Mouse (Mus musculus) heart, postnatal 36 days (tissue): ENCODE data around the gene Med31. TPM values are rescaled to one million over a fixed set of nuclear protein-coding genes. Genes with fewer than 3 reads are reported as not detected.
"Not testable (repeated sequence)": the region's sequence is repeated elsewhere in the genome, so short reads cannot be mapped to it uniquely, and the experiment has no call there.

Source experiments
- DNase-seq, 2 experiments: peaks; one replicate each; pipeline ENCODE4 v3.0.0; 2021 to 2022
- intact Hi-C: fragments of 180-260 bp; cut with DNase I; formaldehyde crosslinking; loops from one replicate; pipeline ENCODE4 v1.15.1; 2025
- total RNA-seq, 2 experiments: library from RNA; stranded (reverse); gene quantifications; 2 replicates each; pipeline ENCODE4 v1.2.3; 2021

Gene Med31
- total RNA-seq, 2 experiments from 2014 or later, result 10.2 to 11.8 TPM

DNA sequence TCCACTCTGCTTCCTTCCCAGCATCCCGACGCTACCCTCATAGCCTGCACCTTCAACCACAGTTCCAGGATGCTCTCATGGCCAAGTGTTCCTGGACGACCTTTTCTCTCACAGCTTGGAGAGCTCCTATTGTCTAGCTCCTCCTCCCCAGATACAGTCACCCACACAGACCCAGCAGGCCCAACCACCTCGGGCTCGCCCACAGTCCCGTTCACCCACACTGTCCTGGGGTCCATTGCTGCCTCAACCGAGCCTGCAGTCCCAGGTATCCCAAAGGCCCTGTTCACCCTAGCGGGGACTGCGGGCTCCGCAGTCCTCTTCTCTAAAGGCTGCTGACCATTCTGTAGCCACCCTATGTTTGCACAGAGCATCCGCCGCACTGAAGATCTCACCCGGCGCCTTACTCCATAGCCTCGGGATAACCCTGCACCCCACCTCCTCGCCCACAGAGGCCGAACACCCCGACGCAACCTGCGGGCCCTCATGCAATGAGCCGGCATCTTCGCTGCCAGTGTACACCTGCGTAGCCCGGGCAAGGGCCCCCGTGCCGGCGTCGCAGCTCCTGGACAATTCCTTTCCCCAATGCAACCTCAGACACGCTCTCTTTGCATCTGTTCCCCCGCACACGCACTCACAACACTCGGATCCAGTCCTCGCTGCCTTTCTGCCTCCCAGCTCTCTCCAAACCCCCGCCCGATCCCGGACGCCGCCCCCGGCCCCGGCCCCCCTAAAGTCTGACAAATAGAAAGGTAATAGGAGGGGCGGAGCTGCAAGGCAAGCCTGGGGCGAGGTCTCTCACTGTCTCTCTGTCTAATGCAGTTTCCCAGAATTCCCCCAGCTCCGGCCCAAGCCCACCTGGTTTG lies 8.8 kb downstream of the Med31 start, which contains the start of gene Gm43951:
TSS of gene Gm43951 (minus strand) at position 500 of the 863 bp plus-strand sequence.
- intact Hi-C loops, result loop anchor here (5.0 to 10.0 kb wide), 2 partner anchors 154 to 588 kb away; partner anchors contain the start of genes Cyb5d2 and Zzef1
- peak; percentile 12 to 26 for DNase-seq

DNA sequence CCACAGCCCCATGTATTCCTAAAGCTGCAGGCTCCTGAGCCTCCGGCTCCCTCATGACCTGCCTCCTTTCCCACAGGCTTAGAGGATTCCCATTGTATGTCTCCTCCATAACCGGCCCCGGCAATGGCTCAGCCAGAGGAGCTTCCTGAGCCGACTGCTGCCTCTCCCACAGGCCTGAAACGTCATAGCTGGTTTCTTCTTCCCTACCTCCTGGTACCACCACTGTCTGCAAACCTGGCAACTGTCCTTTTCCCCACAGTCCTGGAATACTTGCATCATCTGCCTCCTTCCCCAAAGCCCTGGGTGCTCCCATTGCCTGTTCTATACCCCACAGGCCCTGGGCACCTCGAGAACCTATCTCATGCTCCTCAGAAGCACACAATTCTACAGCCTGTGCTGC lies 10.1 kb downstream of the Med31 start:
- DNase-seq, result no peak
- intact Hi-C loops, result loop anchor here (5.0 to 10.0 kb wide), 2 partner anchors 153 to 590 kb away; partner anchors contain the start of genes Cyb5d2 and Zzef1

DNA sequence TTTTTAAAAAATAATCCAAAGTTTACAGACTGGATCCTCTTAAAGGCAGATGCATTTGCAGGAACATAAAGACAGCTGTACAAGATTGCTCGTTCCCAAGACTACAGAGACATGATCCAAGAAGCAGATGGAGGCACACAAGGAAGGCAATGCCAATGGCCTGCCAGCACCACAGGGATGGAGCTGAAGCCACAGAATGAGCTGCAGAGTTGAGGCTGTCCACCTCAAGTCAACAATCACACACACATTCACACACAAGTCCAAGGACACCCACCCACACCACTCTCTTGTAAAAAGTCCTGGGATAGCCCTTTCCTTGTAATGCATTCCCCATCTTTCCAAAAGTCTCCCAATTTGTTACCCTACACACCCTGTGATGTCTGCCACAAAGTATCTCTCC lies 12.0 kb downstream of the Med31 start:
- no peak for DNase-seq
- intact Hi-C loops, result loop anchor here (10.0 kb wide), 1 partner anchor 591 kb away; the partner anchor contains the start of genes Cyb5d2 and Zzef1

DNA sequence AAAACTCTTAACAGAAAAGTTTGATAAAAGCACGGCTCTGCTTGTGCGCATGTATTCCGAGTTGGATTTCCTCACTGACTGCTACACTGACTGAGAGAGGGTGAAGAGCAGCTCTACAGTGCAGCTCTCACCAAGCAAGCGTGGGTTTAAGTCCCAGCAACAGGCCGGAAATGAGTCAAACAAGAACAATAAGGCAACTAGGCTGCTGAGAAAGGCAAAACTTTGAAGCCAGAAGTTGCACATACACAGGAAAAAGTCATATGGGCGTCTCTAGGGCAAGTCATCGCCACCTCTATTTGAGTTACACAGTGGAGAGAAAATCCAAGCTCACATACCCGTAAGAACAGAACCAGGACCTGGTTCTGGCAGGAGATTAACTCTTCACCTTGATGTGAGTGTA lies 18.9 kb downstream of the Med31 start:
- no peak for DNase-seq
- intact Hi-C loops, result no loop called here

DNA sequence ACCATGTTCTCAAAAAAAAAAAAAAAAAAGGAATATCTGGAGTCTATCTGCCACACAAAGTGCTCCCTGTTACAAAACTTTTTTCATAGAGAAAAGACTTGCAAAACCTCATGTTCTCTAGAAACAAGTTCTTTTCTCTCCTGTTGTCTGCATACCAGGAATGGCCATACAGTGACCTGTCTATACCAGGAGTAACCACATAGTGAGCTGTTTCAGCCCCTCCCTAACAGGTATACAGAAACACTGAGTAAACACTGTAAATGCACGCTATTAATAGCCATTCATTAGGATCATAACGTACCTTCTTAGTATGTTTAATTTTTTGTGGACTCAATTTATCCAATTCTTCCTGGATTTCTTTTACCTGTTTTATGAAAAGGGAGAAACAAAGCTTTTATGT lies 21.1 kb downstream of the Med31 start:
- DNase-seq, result no peak
- intact Hi-C loops, result no loop called here

DNA sequence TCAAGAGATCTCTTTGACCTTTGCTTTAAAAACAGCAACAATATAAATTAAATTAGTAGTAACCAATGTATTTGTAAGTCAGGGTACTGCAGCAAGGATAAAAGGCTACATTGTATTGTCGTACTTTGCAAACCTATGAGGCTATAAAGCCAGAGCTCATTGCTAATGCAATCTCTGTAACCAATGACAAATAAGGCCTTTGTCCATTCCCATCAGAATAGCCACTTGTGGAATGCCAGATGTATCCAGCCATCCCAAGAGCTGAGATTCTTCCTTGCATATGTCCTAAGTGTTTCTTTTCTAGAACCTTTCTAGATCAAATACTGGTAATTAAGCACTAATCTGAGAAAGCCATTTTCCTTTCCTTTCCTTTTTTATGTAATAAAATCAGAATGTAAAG lies 24.5 kb downstream of the Med31 start:
- no peak for DNase-seq
- intact Hi-C loops, result no loop called here

DNA sequence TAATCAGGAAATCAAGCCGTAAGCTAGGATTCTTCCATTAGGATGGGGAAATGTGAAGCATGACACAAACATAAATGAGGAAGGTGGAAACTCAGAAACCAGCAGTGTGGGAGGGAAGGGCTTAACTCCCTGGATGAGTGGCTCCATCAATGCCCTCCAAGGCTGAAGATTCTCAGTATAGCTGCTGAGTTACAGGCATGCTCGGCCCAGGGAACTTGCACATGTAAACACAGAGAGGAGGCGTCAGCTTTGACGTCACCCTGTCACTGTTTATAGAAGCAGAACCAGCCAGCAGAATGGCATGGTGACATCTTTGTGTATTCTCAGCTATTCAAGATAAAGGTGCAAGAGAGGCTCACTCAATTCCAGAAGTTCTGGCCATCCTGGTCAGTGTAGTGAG lies 31.1 kb downstream of the Med31 start:
- intact Hi-C loops, result no loop called here
- DNase-seq, result no peak

DNA sequence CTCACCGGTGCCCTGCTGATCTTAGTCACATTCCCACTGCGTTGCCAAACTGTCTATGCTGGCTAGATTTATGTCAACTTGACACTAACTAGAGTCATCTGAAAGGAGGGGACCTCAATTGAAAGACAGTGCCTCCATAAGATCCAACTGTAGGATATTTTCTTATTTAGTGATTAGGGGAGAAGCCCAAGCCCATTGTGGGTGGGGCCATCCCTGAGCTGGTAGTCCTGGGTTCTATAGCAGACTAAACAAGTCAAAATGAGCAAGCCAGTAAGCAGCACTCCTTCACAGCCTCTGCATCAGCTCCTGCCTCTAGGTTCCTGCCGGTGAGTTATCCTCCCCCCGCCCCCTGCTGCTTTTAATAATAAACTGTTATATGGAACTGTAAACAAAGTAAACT lies 34.3 kb downstream of the Med31 start:
- no peak for DNase-seq
- intact Hi-C loops, result no loop called here

DNA sequence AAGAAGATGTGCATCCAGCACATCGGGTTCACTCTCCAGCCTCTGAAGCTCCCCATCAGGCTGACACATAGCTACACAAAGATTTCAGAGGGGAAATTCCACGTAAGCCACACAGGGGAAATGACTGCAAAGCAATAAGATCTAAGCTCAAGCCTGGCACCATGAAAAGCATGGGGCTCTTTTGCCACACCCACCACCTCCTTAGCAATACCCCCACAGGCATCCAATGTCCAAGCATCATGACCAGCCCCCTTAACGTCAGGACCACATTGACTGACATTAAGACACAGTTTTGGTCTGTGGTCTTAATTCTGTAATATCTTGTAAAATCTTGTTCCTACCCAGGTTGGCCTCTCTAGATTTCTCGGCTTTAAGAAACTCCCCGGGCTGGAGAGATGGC lies 34.8 kb downstream of the Med31 start:
- intact Hi-C loops, result no loop called here

DNA sequence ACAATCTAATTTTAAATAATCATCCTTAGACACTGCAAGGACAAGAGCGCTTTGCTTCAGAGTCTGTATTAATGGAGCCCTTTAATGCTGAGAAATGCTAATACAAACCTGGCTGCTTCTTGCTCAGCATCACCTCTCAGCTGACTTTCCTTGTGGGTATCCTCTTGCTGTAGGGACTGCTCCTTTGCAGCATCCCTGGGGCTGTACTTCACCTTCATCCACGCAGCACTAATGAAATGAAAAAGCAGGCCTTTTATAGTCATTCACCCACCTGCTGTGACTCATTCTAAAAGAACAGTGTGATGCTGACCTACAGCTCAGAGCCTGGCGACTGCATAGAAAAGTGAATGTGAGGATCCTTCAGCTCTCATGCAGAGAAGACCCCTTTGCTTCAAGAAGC lies 38.8 kb downstream of the Med31 start:
- intact Hi-C loops, result no loop called here
- DNase-seq, result no peak

More for the DNA sequence above, 34.8 kb downstream of the Med31 start:
- no peak for DNase-seq

DNA sequence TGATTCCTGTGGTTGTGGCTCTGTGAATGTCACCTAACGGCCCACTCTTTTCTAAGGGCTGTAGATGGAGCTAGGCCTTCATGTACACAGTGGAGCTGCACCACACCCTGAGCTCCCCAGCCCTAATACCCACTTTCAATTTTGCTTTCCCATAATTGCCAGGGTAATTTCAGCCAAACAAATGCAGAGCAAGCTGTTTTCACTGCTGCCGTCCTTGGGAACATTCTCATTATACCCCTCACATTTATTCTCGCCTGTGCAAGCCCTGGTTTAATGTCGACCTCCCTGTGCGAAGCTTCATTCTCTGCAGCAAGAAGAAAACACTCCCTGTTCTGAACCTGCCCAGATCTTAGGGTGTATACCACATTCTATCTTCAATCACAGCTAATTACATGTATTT lies 39.4 kb downstream of the Med31 start:
- intact Hi-C loops, result no loop called here
- DNase-seq, result no peak

DNA sequence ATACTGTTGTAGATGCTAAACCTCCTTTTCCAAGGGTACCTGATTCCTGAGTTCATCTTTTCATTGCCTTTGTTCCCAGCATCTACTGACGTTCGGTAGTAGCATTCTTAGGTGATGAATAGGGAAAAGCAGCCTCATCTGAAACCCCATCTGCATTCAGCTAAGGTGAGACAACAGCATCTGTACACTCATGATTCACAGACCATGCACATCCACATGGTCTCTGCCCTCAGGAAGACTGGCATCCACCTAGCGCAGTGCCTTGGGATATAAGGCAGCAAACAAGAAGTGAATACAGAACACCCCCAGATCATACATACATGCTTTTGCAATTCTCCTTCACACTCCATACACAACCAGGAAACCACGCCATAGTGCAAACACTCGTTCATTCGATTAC lies 40.7 kb downstream of the Med31 start:
- intact Hi-C loops, result no loop called here
- DNase-seq, result no peak

DNA sequence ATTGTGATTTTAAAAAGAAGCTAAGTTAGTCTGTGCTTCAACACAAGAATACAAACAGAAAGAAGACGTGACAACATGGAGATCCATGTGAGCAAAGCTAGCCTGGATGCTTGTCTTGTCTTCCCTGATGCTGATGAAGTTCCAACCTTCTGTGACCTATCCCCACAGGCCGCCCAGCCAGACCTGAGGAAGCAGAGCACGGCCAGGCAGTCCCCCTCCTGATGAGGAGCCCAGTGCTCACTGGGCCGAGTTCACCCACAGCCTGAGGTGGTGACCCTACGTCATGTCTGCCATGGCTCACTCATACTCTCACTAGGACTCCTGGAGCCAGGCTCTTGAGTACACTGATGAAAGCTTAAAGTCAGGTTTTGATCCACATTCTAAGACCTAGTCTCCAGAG lies 41.9 kb downstream of the Med31 start:
- DNase-seq, result no peak
- intact Hi-C loops, result no loop called here

DNA sequence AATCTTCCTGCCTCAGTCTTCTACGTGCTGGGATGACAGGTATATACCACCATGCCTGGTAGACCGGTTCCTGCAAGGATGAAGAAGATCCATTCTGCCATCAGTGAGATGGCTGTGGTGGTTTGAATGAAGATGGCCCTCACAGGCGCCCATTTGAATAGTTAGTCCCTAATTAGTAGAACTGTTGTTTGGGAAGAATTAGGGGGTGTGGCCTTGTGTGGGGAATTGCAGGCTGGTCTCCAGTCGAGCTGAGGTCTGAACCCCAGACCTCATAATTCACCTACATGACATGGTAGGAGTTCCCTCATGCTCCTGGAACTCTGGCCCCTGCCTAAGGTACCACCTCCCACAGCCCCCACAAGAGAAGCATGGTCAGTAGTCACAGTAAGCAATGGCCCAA lies 43.5 kb downstream of the Med31 start:
- intact Hi-C loops, DNase-seq: not testable (repeated sequence)

DNA sequence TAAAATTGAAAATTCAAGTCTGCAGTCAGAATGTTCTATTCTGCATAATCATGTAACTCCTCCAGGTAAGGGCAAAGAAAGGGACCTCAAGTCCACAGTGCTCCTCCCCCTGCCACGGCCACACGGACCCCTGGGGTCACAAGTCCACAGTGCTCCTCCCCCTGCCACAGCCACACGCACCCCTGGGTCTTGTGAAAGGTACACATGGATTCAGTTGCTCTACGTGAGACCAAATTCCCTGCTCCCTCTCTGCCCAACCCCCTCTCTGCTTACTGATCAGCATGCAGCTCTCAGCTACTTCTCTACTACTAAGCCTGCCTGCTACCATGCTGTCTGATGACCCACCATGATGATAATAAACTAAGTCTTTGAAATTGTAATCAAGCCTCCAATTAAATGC lies 45.5 kb downstream of the Med31 start:
- intact Hi-C loops, result no loop called here
- no peak for DNase-seq

DNA sequence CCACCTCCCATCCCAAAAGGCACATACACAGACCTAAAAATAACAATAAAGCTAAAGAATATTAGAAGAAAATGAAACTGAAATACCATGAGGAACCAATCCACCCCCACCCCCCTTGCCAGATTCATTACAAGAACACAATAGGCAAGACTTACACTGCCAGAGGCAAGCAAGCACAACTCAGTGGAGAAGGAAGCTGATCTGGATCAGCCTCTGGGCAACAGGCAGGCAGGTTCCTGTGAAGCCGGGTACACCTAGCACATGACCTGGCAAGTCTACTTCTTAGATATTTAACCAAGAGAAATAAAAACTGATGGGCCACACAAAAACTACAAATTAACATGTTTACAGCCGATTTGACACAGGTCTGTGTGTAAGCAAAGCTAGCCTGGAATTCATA lies 52.2 kb downstream of the Med31 start:
- DNase-seq, result no peak
- intact Hi-C loops, result no loop called here

Other genes with a start within 250 kb of the Med31 start
- not detected for gene Aipl1, start 178.1 kb downstream of the Med31 start, total RNA-seq
- 1 to 10 TPM; 1.1 to 1.4 TPM for gene Pimreg, start 173.6 kb downstream of the Med31 start, total RNA-seq
- gene Pitpnm3, start 79.8 kb downstream of the Med31 start, total RNA-seq, result 1 to 10 TPM; 1.5 to 1.8 TPM
- gene Gm43951, start 8.8 kb downstream of the Med31 start, total RNA-seq, result under 1 TPM; 0.31 to 0.33 TPM
- 1 to 10 TPM; 3.1 to 4.2 TPM for gene 4933427D14Rik, start 8.1 kb downstream of the Med31 start, total RNA-seq
- 10 to 100 TPM; 44.3 to 46.0 TPM for gene Txndc17, start 8.0 kb downstream of the Med31 start, total RNA-seq
- not detected for gene Slc13a5, start 51.6 kb upstream of the Med31 start, total RNA-seq
- gene Xaf1, start 86.0 kb upstream of the Med31 start, total RNA-seq, result 10 to 100 TPM; 11.2 to 18.1 TPM
- not detected for gene Fbxo39, start 98.9 kb upstream of the Med31 start, total RNA-seq
- gene Tekt1, start 146.8 kb upstream of the Med31 start, total RNA-seq, result not detected
- gene Smtnl2, start 196.1 kb upstream of the Med31 start, total RNA-seq, result 10 to 100 TPM; 18.2 to 19.5 TPM
- gene Ggt6, start 219.9 kb upstream of the Med31 start, total RNA-seq, result not detected
- gene Mybbp1a, start 225.8 kb upstream of the Med31 start, total RNA-seq, result 10 to 100 TPM; 45.9 to 46.8 TPM